Mouse (Mus musculus) layer of hippocampus, adult 9-10 months (tissue): ENCODE data around the gene Map3k20.

Experiments
- DNase-seq: peaks from one replicate; pipeline ENCODE4 v3.0.0; 2022; ENCODE audit warnings: low spot score

Gene Map3k20

GRCm38 (mm10) chr2:72426776-72427175, 141.3 kb downstream of the Map3k20 start:
- DNase-seq, result peak; percentile 17

GRCm38 (mm10) chr2:72427288-72427687, 141.9 kb downstream of the Map3k20 start:
- DNase-seq, result no peak

- no peak for DNase-seq
These were observed 153.6 kb downstream of the Map3k20 start for GRCm38 (mm10) chr2:72438941-72439533.

- no peak for DNase-seq
These were observed 155.6 kb downstream of the Map3k20 start for GRCm38 (mm10) chr2:72441010-72441409.

- DNase-seq, result no peak
These were observed 157.4 kb downstream of the Map3k20 start for GRCm38 (mm10) chr2:72442825-72443224.

GRCm38 (mm10) chr2:72443960-72444359, 158.5 kb downstream of the Map3k20 start:
- DNase-seq, result no peak

- no peak for DNase-seq
These were observed 160.7 kb downstream of the Map3k20 start for GRCm38 (mm10) chr2:72446106-72446505.

GRCm38 (mm10) chr2:72446615-72447014, 161.2 kb downstream of the Map3k20 start:
- no peak for DNase-seq

GRCm38 (mm10) chr2:72453563-72453962, 168.1 kb downstream of the Map3k20 start:
- DNase-seq, result no peak

- DNase-seq, result no peak
These were observed 170.8 kb downstream of the Map3k20 start for GRCm38 (mm10) chr2:72456189-72456588.

- no peak for DNase-seq
These were observed 179.1 kb downstream of the Map3k20 start for GRCm38 (mm10) chr2:72464376-72465014.

GRCm38 (mm10) chr2:72467604-72468003, 182.2 kb downstream of the Map3k20 start:
- no peak for DNase-seq

- no peak for DNase-seq
These were observed 186.1 kb downstream of the Map3k20 start for GRCm38 (mm10) chr2:72471415-72472070.

- no peak for DNase-seq
These were observed 189.3 kb downstream of the Map3k20 start for GRCm38 (mm10) chr2:72474531-72475287.

- DNase-seq, result no peak
These were observed 190.0 kb downstream of the Map3k20 start for GRCm38 (mm10) chr2:72475423-72475796.

GRCm38 (mm10) chr2:72475797-72476485, 190.5 kb downstream of the Map3k20 start, which contains the start of gene Cdca7:
Gene Cdca7 (plus strand): TSS chr2:72476159.
- peak; percentile 25 for DNase-seq

GRCm38 (mm10) chr2:72476486-72477211, 191.2 kb downstream of the Map3k20 start:
- no peak for DNase-seq

GRCm38 (mm10) chr2:72477221-72477620, 191.8 kb downstream of the Map3k20 start:
- no peak for DNase-seq

GRCm38 (mm10) chr2:72478176-72478575, 192.7 kb downstream of the Map3k20 start:
- DNase-seq, result no peak

GRCm38 (mm10) chr2:72478921-72479320, 193.5 kb downstream of the Map3k20 start:
- no peak for DNase-seq

GRCm38 (mm10) chr2:72479818-72480217, 194.4 kb downstream of the Map3k20 start:
- no peak for DNase-seq
